18 mouse cellular contexts compared by ENCODE assay signal in genomic region chr11:35387826-35388225, GRCm38 (mm10).
DNase-seq lines count a peak whose midpoint lies in the region; ATAC-seq and TF ChIP-seq lines count a peak whose summit lies in the region.
"Had no signal": no experiment of that assay in that cellular context is flagged by ENCODE, and none has a peak within 500 bp of the region (broad histone marks: within the 10 kb centered on the region; RNA-seq: fewer than 3 reads in every experiment).

No protein-coding gene starts in this region.

- H3K36me3 ChIP-seq in forebrain, embryonic 10.5 days (replicated peaks): no peaks in the 10 kb centered on the region
- H3K36me3 ChIP-seq in forebrain, embryonic 11.5 days (ENCODE audit: control insufficient read depth, insufficient read depth, low read length): no peaks in the 10 kb centered on the region
- no peaks in the 10 kb centered on the region for H3K36me3 ChIP-seq in lung, embryonic 14.5 days (ENCODE audit: insufficient read depth)
- no peaks in the 10 kb centered on the region for H3K36me3 ChIP-seq in embryonic facial prominence, embryonic 12.5 days
- H3K36me3 ChIP-seq in limb, embryonic 15.5 days: no peaks in the 10 kb centered on the region
- H3K36me3 ChIP-seq: hindbrain, embryonic 15.5 days; liver, embryonic 12.5 days had no signal

- H3K27me3 ChIP-seq in forebrain, embryonic 10.5 days (ENCODE audit: poor library complexity, severe bottlenecking): peaks cover 16% of the 10 kb centered on the region; the same call in 1 of the 2 replicates
- H3K27me3 ChIP-seq in forebrain, embryonic 11.5 days (ENCODE audit: control insufficient read depth, insufficient read depth, low read length): no peaks in the 10 kb centered on the region
- H3K27me3 ChIP-seq in lung, embryonic 14.5 days (ENCODE audit: insufficient read depth, low read length): no peaks in the 10 kb centered on the region
- no peaks in the 10 kb centered on the region for H3K27me3 ChIP-seq in embryonic facial prominence, embryonic 12.5 days
- no peaks in the 10 kb centered on the region for H3K27me3 ChIP-seq in limb, embryonic 15.5 days
- H3K27me3 ChIP-seq: forebrain, embryonic 13.5 days; liver, embryonic 12.5 days had no signal

- DNase-seq in forebrain, embryonic 10.5 days (ENCODE audit: extremely low spot score, low spot score): no peak
- no peak for DNase-seq in forebrain, embryonic 11.5 days (ENCODE audit: low spot score)
- peak; percentile 77 for DNase-seq in lung, embryonic 14.5 days
- no peak for DNase-seq in lung, adult 2 months
- DNase-seq in gastrocnemius, adult 18-20 months (ENCODE audit: low spot score): no peak
- no peak for DNase-seq in retina, postnatal 1 day
- DNase-seq: adrenal gland, postnatal 10 days; cerebellum, adult 11 months; cerebellum, postnatal 14 days; heart, postnatal 14 days; kidney, adult 2 months; thymus, adult 18-20 months had no signal

- ATAC-seq in forebrain, embryonic 11.5 days (replicated peaks; ENCODE audit: low FRiP score): no peak
- ATAC-seq in lung, embryonic 14.5 days (ENCODE audit: insufficient read depth): 0 out of 2 replicates have a peak, but pooled peaks have one; percentile 16
- ATAC-seq in embryonic facial prominence, embryonic 12.5 days (ENCODE audit: insufficient number of reproducible peaks, insufficient read depth, low FRiP score, low TSS enrichment): no peak
- no peak for ATAC-seq in limb, embryonic 15.5 days (ENCODE audit: insufficient number of reproducible peaks, low FRiP score, low TSS enrichment, low read depth)
- ATAC-seq: forebrain, embryonic 13.5 days; liver, embryonic 12.5 days had no signal

- TF ChIP-seq POLR2A in lung, adult 2 months (IDR thresholded peaks at IDR 0.05; ENCODE audit: borderline replicate concordance, extremely low read depth, low read depth, low read length): no peak

- no peaks in the 10 kb centered on the region for H3K9me3 ChIP-seq in forebrain, embryonic 10.5 days
- no peaks in the 10 kb centered on the region for H3K9me3 ChIP-seq in forebrain, embryonic 11.5 days (ENCODE audit: control insufficient read depth, low read length)
- H3K9me3 ChIP-seq in lung, embryonic 14.5 days (ENCODE audit: low read depth, low read length): no peaks in the 10 kb centered on the region
- H3K9me3 ChIP-seq in embryonic facial prominence, embryonic 12.5 days: no peaks in the 10 kb centered on the region
- H3K9me3 ChIP-seq in limb, embryonic 15.5 days: no peaks in the 10 kb centered on the region
- H3K9me3 ChIP-seq: forebrain, embryonic 13.5 days; hindbrain, embryonic 15.5 days; liver, embryonic 12.5 days had no signal

- TF ChIP-seq CTCF in lung, embryonic 14.5 days (IDR thresholded peaks at IDR 0.05; ENCODE audit: low read depth): no peak
- no peak for TF ChIP-seq CTCF in lung, adult 2 months (IDR thresholded peaks at IDR 0.05; ENCODE audit: insufficient read depth, low read length)

- H3K4me3 ChIP-seq in forebrain, embryonic 10.5 days: no peak overlapping the region
- no peak overlapping the region for H3K4me3 ChIP-seq in forebrain, embryonic 11.5 days (ENCODE audit: low read depth, low read length)
- no peak overlapping the region for H3K4me3 ChIP-seq in lung, embryonic 14.5 days (ENCODE audit: low read depth, low read length)
- no peak overlapping the region for H3K4me3 ChIP-seq in lung, adult 2 months (replicated peaks; ENCODE audit: extremely low read depth, low read depth, low read length)
- H3K4me3 ChIP-seq in embryonic facial prominence, embryonic 12.5 days: no peak overlapping the region
- H3K4me3 ChIP-seq in limb, embryonic 15.5 days: no peak overlapping the region
- H3K4me3 ChIP-seq: forebrain, embryonic 13.5 days; hindbrain, embryonic 15.5 days; liver, embryonic 12.5 days had no signal

- no peak overlapping the region for H3K9ac ChIP-seq in forebrain, embryonic 11.5 days (ENCODE audit: low read length)
- no peak overlapping the region for H3K9ac ChIP-seq in lung, embryonic 14.5 days
- H3K9ac ChIP-seq in embryonic facial prominence, embryonic 12.5 days: peak overlapping the region; percentile 15; the same call in 1 of the 2 replicates
- H3K9ac ChIP-seq in limb, embryonic 15.5 days: no peak overlapping the region
- H3K9ac ChIP-seq: forebrain, embryonic 13.5 days; hindbrain, embryonic 15.5 days; liver, embryonic 12.5 days had no signal

- H3K27ac ChIP-seq in forebrain, embryonic 10.5 days: peak overlapping the region; percentile 51; the same call in 1 of the 2 replicates
- no peak overlapping the region for H3K27ac ChIP-seq in forebrain, embryonic 11.5 days (ENCODE audit: low read depth, low read length)
- no peak overlapping the region for H3K27ac ChIP-seq in lung, embryonic 14.5 days (ENCODE audit: low read depth)
- H3K27ac ChIP-seq in embryonic facial prominence, embryonic 12.5 days: peak overlapping the region; percentile 84
- H3K27ac ChIP-seq in limb, embryonic 15.5 days: 0 out of 2 replicates have a peak overlapping the region, but pooled peaks have one; percentile 29
- H3K27ac ChIP-seq: forebrain, embryonic 13.5 days; hindbrain, embryonic 15.5 days; liver, embryonic 12.5 days had no signal

- peaks cover 51% of the 10 kb centered on the region for H3K4me1 ChIP-seq in forebrain, embryonic 10.5 days
- H3K4me1 ChIP-seq in forebrain, embryonic 11.5 days (replicated peaks; ENCODE audit: control insufficient read depth, insufficient read depth, low read length): no peaks in the 10 kb centered on the region
- H3K4me1 ChIP-seq in lung, embryonic 14.5 days (ENCODE audit: insufficient read depth): 0 out of 2 replicates have a peak, but pooled peaks cover 3% of the 10 kb centered on the region
- H3K4me1 ChIP-seq in lung, adult 2 months (ENCODE audit: control insufficient read depth, insufficient read depth, low read length): no peaks in the 10 kb centered on the region
- peaks cover 66% of the 10 kb centered on the region for H3K4me1 ChIP-seq in embryonic facial prominence, embryonic 12.5 days
- peaks cover 59% of the 10 kb centered on the region for H3K4me1 ChIP-seq in limb, embryonic 15.5 days
- H3K4me1 ChIP-seq: forebrain, embryonic 13.5 days; hindbrain, embryonic 15.5 days; liver, embryonic 12.5 days had no signal

- no peak overlapping the region for H3K4me2 ChIP-seq in forebrain, embryonic 11.5 days (ENCODE audit: low read depth, low read length, severe bottlenecking)
- H3K4me2 ChIP-seq in lung, embryonic 14.5 days: no peak overlapping the region
- H3K4me2 ChIP-seq in embryonic facial prominence, embryonic 12.5 days (replicated peaks): peak overlapping the region; percentile 15; the same call in 1 of the 2 replicates
- H3K4me2 ChIP-seq in limb, embryonic 15.5 days: no peak overlapping the region
- H3K4me2 ChIP-seq: forebrain, embryonic 13.5 days; heart, embryonic 11.5 days; hindbrain, embryonic 15.5 days; liver, embryonic 12.5 days had no signal

- 80% methylated on average over 10 of the region's 10 CpGs for WGBS in forebrain, embryonic 10.5 days
- 76% methylated on average over 10 of the region's 10 CpGs for WGBS in forebrain, embryonic 11.5 days
- WGBS in lung, embryonic 14.5 days: 28% methylated on average over 10 of the region's 10 CpGs
- WGBS in lung, adult 2 months: 64% methylated on average over 10 of the region's 10 CpGs
- 50% methylated on average over 10 of the region's 10 CpGs for WGBS in embryonic facial prominence, embryonic 12.5 days
- WGBS in limb, embryonic 15.5 days: 42% methylated on average over 10 of the region's 10 CpGs

Comparison
In these comparisons a context has a peak if more than half of its experiments do, and no peak if none do; other contexts are left out.
1. H3K27ac ChIP-seq: peak in forebrain, embryonic 10.5 days (single experiment), embryonic facial prominence, embryonic 12.5 days (single experiment) and limb, embryonic 15.5 days (single experiment); none in forebrain, embryonic 11.5 days (single experiment) and lung, embryonic 14.5 days (single experiment).